Mouse (Mus musculus) stomach, embryonic 14.5 days (tissue): ENCODE data around the gene Gm21976. TPM values are rescaled to one million over a fixed set of nuclear protein-coding genes. Genes with fewer than 3 reads are reported as not detected.

Source experiments
- ATAC-seq: fragments of 200-750 bp; cut with Nextera tagmentation; 2 replicates; pipeline ENCODE4 v1.8.0; 2017; ENCODE audit warnings: low read depth, moderate TSS enrichment; ENCODE audit not compliant: insufficient number of reproducible peaks, insufficient read depth, low FRiP score
- H3K27ac ChIP-seq: fragments of 300-500 bp; sonication (generic); 2 replicates; pipeline ENCODE4 v1.5.1; 2014; ENCODE audit warnings: mild to moderate bottlenecking, low read length, moderate library complexity, mixed read lengths
- H3K27me3 ChIP-seq: fragments of 300-500 bp; sonication (generic); 2 replicates; pipeline ENCODE4 v1.6.1; 2014; ENCODE audit warnings: low read length, control low read depth, mixed read lengths; ENCODE audit not compliant: control insufficient read depth, insufficient read depth
- H3K36me3 ChIP-seq: fragments of 300-500 bp; sonication (generic); 2 replicates; pipeline ENCODE4 v1.6.1; 2014; ENCODE audit warnings: mild to moderate bottlenecking, control low read depth, low read length, moderate library complexity, mixed read lengths; ENCODE audit not compliant: control insufficient read depth, insufficient read depth
- H3K4me1 ChIP-seq: fragments of 300-500 bp; sonication (generic); 2 replicates; pipeline ENCODE4 v1.6.1; 2014; ENCODE audit warnings: low read length, control low read depth, mixed read lengths; ENCODE audit not compliant: control insufficient read depth, insufficient read depth
- H3K4me2 ChIP-seq: fragments of 300-500 bp; sonication (generic); replicated peaks from 2 replicates; pipeline ENCODE4 v1.6.1; 2014; ENCODE audit warnings: low read depth, low read length, control low read depth
- H3K4me3 ChIP-seq: fragments of 300-500 bp; sonication (generic); 2 replicates; pipeline ENCODE4 v1.5.1; 2014; ENCODE audit warnings: low read depth, low read length, control low read depth
- H3K9ac ChIP-seq: fragments of 300-500 bp; sonication (generic); replicated peaks from 2 replicates; pipeline ENCODE4 v1.6.1; 2014; ENCODE audit warnings: low read depth, mild to moderate bottlenecking, control low read depth, low read length, moderate library complexity, mixed read lengths
- H3K9me3 ChIP-seq: fragments of 300-500 bp; sonication (generic); 2 replicates; pipeline ENCODE4 v1.6.1; 2016; ENCODE audit warnings: low read depth, low read length, control low read depth; ENCODE audit not compliant: control insufficient read depth
- WGBS: fragments of 180-500 bp; shearing (Covaris S2); extraction: QIAGEN DNeasy Blood & Tissue Kit; methylation state at CpG from one replicate; pipeline ENCODE4 v1.1.7; 2014; 5-methylcytosine and 5-hydroxymethylcytosine counted together
- polyA plus RNA-seq: library from polyadenylated mRNA; unstranded; fragments of >200 nt; fragmentation: Nextera tagmentation; extraction: Ambion mirVana; gene quantifications from 2 replicates; pipeline ENCODE4 v1.2.1, GENCODE M21; 2014

The Gm21976 gene
- not detected in 2 replicates for polyA plus RNA-seq

GRCm38 (mm10) chr13:98279686-98280085, at the start of gene Gm21976:
Gene Gm21976 (plus strand): TSS chr13:98279887.
- no peak for ATAC-seq

GRCm38 (mm10) chr13:98230511-98230910, 49.2 kb upstream of the Gm21976 start:
- 78% methylated on average over 1 of the region's 1 CpGs for WGBS
- Histone ChIP-seq H3K4me2 (no peak overlapping the region), H3K36me3 (no peaks in the 10 kb centered on the region), H3K27me3 (no peaks in the 10 kb centered on the region), H3K9me3 (no peaks in the 10 kb centered on the region), H3K4me1 (no peaks in the 10 kb centered on the region), H3K4me3 (no peak overlapping the region), H3K9ac (no peak overlapping the region), H3K27ac (no peak overlapping the region)
- no peak for ATAC-seq

More at GRCm38 (mm10) chr13:98279686-98280085, at the start of gene Gm21976:
- WGBS: 82% methylated on average over 5 of the region's 5 CpGs
- Histone ChIP-seq H3K27me3 (no peaks in the 10 kb centered on the region), H3K9ac (no peak within 1 kb of the TSS), H3K36me3 (0 out of 2 replicates have a peak, but pooled peaks cover 4% of the 10 kb centered on the region), H3K4me2 (no peak within 1 kb of the TSS), H3K4me1 (no peaks in the 10 kb centered on the region), H3K27ac (no peak within 1 kb of the TSS), H3K9me3 (no peaks in the 10 kb centered on the region), H3K4me3 (no peak within 1 kb of the TSS)

GRCm38 (mm10) chr13:98235451-98235850, 44.2 kb upstream of the Gm21976 start:
- no peak overlapping the region for H3K27ac ChIP-seq
- H3K4me3 ChIP-seq: no peak overlapping the region
- H3K4me2 ChIP-seq: no peak overlapping the region
- ATAC-seq: no peak
- no peaks in the 10 kb centered on the region for H3K36me3 ChIP-seq
- no peaks in the 10 kb centered on the region for H3K9me3 ChIP-seq
- H3K9ac ChIP-seq: no peak overlapping the region
- WGBS: 47% methylated on average over 6 of the region's 6 CpGs
- H3K27me3 ChIP-seq: no peaks in the 10 kb centered on the region
- no peaks in the 10 kb centered on the region for H3K4me1 ChIP-seq

GRCm38 (mm10) chr13:98239978-98240641, 39.6 kb upstream of the Gm21976 start:
- Histone ChIP-seq H3K4me3 (no peak overlapping the region), H3K4me1 (no peaks in the 10 kb centered on the region), H3K27ac (no peak overlapping the region), H3K9ac (no peak overlapping the region), H3K4me2 (no peak overlapping the region), H3K9me3 (no peaks in the 10 kb centered on the region), H3K27me3 (no peaks in the 10 kb centered on the region), H3K36me3 (no peaks in the 10 kb centered on the region)
- ATAC-seq: no peak
- WGBS: 18% methylated on average over 12 of the region's 12 CpGs

- Histone ChIP-seq H3K4me2 (no peak overlapping the region), H3K27me3 (no peaks in the 10 kb centered on the region), H3K36me3 (no peaks in the 10 kb centered on the region), H3K27ac (no peak overlapping the region), H3K9me3 (no peaks in the 10 kb centered on the region), H3K9ac (no peak overlapping the region), H3K4me3 (no peak overlapping the region), H3K4me1 (no peaks in the 10 kb centered on the region)
- 65% methylated on average over 9 of the region's 9 CpGs for whole genome bisulfite sequencing
- no peak for ATAC-seq
Measured at GRCm38 (mm10) chr13:98241531-98242282, 38.0 kb upstream of the Gm21976 start.

GRCm38 (mm10) chr13:98244571-98245350, 34.9 kb upstream of the Gm21976 start:
- WGBS: 59% methylated on average over 5 of the region's 5 CpGs
- no peak overlapping the region for H3K9ac ChIP-seq

GRCm38 (mm10) chr13:98245386-98245785, 34.3 kb upstream of the Gm21976 start:
- H3K4me3 ChIP-seq: no peak overlapping the region
- no peaks in the 10 kb centered on the region for H3K27me3 ChIP-seq
- H3K36me3 ChIP-seq: peaks cover 24% of the 10 kb centered on the region
- H3K4me1 ChIP-seq: no peaks in the 10 kb centered on the region
- H3K9ac ChIP-seq: no peak overlapping the region
- no peaks in the 10 kb centered on the region for H3K9me3 ChIP-seq
- no peak for ATAC-seq
- no peak overlapping the region for H3K27ac ChIP-seq
- 69% methylated on average over 7 of the region's 7 CpGs for WGBS
- H3K4me2 ChIP-seq: no peak overlapping the region

More at GRCm38 (mm10) chr13:98244571-98245350, 34.9 kb upstream of the Gm21976 start:
- H3K4me3 ChIP-seq: no peak overlapping the region
- ATAC-seq: no peak
- H3K4me2 ChIP-seq: no peak overlapping the region
- no peaks in the 10 kb centered on the region for H3K4me1 ChIP-seq
- H3K27ac ChIP-seq: no peak overlapping the region
- no peaks in the 10 kb centered on the region for H3K9me3 ChIP-seq
- H3K36me3 ChIP-seq: peaks cover 18% of the 10 kb centered on the region
- H3K27me3 ChIP-seq: no peaks in the 10 kb centered on the region

GRCm38 (mm10) chr13:98249594-98249993, 30.1 kb upstream of the Gm21976 start:
- no peak overlapping the region for H3K9ac ChIP-seq
- no peak overlapping the region for H3K4me2 ChIP-seq
- WGBS: 91% methylated on average over 10 of the region's 10 CpGs
- no peak for ATAC-seq
- no peaks in the 10 kb centered on the region for H3K9me3 ChIP-seq
- no peak overlapping the region for H3K4me3 ChIP-seq
- H3K27me3 ChIP-seq: no peaks in the 10 kb centered on the region
- no peaks in the 10 kb centered on the region for H3K4me1 ChIP-seq
- H3K27ac ChIP-seq: no peak overlapping the region
- H3K36me3 ChIP-seq: peaks cover 53% of the 10 kb centered on the region
